Mouse (Mus musculus) hematopoietic stem cell, adult 5-6 weeks (primary cell): ENCODE results near the gene Vmn1r188. TPM values are rescaled to one million over a fixed set of nuclear protein-coding genes. Genes with fewer than 3 reads are reported as not detected.
"Not testable (repeated sequence)": the region's sequence is repeated elsewhere in the genome, so short reads cannot be mapped to it uniquely, and the experiment has no call there.

Experiments
- ATAC-seq, 2 experiments: fragments of 125-278 bp in 1 of 2; replicated peaks in 1 of 2; 2 replicates each; pipeline ENCODE4 v1.8.0; 2016 to 2017; ENCODE audit warnings: inconsistent platforms in 2 of 2, mild to moderate bottlenecking in 2 of 2, moderate number of reproducible peaks in 2 of 2, low read depth in 1 of 2, moderate TSS enrichment in 1 of 2; ENCODE audit not compliant: low FRiP score in 2 of 2, poor library complexity in 2 of 2, severe bottlenecking in 2 of 2, insufficient read depth in 1 of 2, low TSS enrichment in 1 of 2
- total RNA-seq: library from RNA; stranded (forward); fragments of 172-1452, 232-1000 nt; gene quantifications from 2 replicates; pipeline ENCODE4 v1.2.3, GENCODE M21; 2017

Vmn1r188 gene
- not detected in 2 replicates for total RNA-seq

DNA sequence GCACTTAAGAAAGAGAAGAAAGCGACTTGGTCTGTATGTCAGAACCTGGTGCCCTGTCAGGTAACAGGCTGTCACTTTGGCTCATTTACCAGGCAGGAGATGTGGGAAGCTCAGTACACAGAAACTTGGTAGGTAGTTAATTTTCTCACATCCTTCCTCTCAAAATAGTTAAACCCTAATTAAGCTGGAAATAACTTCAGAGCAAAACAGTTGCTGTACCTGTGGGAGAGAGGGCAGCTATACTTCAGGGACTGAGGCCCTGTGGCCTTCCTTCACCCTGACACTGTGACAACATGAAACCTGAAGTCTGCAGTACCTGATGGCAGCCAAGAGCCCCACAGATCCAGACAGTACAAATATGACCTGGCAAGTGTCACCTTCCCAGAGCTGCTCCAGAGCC, at the start of gene Vmn1r188:
Gene Vmn1r188 (plus strand): TSS at position 301 of the 400 bp plus-strand sequence.
- not testable (repeated sequence) for ATAC-seq

DNA sequence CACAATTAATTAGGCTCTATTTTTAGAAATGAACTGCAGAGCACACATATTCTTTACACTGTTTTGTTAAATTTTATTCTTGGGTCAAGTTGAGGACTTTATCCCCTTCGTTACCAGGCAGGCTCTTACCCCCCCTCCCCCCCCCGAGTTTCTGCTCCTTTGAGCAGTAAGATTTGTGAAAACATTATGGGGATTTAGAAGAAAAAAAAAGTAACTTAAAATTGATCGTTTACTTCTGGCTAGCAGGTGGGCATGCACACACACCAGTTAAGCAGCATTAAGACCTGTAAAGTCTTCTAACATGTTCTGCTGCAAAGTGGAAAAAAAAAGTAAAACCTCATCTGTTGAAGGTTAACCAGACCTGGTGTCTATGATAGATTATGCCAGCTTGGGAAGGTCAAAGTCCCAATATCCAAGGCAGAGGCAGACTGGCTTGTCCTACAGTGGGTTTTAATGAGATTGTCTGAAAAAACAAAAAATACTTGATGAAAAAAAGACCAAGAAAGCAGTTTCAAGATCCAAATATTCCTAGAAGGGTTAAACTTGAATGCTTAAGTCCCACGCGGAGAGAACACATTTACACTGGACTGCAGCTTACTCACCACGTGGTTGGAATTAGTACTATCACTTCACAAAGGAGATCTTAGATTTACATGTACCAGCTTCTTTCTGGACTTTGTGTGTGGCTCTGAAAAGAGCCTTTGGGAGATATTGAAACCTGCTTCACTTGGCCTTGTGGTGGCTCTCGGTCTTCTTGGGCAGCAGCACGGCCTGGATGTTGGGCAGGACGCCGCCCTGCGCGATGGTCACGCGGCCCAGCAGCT, 49.6 kb upstream of the Vmn1r188 start:
- ATAC-seq: no peak

DNA sequence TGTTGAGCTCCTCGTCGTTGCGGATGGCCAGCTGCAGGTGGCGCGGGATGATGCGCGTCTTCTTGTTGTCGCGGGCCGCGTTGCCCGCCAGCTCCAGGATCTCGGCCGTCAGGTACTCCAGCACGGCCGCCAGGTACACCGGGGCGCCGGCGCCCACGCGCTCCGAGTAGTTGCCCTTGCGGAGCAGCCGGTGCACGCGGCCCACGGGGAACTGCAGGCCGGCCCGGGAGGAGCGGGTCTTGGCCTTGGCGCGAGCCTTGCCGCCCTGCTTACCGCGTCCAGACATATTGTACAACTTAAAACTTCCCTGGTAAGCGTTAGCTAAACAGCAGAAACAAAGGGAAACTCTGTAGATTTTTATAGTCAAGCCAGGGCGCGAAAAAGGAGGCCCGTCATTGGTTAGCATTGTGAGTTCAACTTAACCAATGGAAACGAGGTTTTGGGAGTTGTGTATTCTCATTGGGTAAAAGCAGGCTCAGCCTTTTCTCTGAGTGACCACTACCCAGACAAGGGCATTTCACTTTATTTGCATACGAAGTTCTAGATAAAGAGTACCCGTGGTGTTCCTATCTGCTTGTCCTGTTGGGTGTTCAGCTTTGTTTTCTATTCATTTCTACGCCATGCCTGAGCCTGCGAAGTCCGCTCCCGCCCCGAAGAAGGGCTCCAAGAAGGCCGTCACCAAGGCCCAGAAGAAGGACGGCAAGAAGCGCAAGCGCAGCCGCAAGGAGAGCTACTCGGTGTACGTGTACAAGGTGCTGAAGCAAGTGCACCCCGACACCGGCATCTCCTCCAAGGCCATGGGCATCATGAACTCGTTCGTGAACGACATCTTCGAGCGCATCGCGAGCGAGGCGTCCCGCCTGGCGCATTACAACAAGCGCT, 48.7 kb upstream of the Vmn1r188 start, which contains the start of the genes Hist1h2ah and Hist1h2bk:
Gene Hist1h2ah (minus strand): TSS at position 302 of the 882 bp plus-strand sequence.
Gene Hist1h2bk (plus strand): TSS at position 604 of the 882 bp plus-strand sequence.
- peak; percentile 95 to 98 for ATAC-seq

DNA sequence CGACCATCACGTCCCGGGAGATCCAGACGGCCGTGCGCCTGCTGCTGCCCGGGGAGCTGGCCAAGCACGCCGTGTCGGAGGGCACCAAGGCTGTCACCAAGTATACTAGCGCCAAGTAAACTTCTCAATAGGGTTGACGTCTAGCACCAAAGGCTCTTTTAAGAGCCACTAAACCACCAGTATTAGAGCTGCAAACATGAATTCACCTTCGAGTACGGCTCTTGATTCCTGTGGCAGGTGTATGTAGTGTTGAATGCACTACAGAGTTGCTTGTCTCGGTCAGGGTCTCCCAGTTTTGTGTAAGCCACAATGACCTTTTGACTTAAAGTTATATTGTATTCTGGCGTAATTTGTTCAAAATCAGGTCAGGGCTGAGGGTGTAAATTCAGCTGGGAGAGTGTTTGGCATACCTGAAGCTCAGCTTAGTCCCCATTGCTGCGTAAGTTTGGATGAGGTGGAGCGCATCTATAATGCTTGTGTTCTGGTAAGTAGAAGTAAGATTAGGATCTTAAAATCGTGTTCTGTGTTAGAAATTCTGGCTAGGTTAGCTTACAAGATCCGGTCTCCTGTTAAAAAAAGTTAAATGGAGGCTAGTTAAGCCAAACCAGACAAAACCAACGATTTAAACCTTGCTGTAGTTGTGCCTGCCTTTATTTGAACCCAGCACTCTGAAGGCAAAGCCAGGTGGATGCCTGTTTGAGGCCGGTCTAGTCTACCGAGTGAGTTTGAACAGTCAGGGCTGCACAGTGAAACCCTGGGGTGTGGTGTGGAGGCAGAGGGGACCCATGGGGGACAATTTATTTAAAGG, 47.9 kb upstream of the Vmn1r188 start:
- ATAC-seq: peak in 1 of 2 experiments; percentile 10; a peak in 1 of 4 replicates

DNA sequence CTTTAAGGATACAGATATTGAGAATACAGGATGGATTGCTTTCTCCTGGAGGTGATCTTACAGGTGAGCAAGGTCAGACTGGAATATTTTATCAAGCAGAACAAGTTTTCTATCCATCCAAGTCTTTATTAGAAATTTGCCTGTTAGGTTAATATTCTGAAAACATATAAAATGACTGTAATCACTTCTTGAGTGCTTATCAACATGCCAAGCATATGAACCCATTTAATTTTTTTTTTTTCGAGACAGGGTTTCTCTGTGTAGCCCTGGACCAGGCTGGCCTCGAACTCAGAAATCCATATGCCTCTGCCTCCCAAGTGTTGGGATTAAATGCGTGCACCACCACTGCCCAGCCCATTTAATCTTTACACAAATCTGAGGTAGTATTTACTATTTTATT, 47.3 kb upstream of the Vmn1r188 start:
- no peak for ATAC-seq

DNA sequence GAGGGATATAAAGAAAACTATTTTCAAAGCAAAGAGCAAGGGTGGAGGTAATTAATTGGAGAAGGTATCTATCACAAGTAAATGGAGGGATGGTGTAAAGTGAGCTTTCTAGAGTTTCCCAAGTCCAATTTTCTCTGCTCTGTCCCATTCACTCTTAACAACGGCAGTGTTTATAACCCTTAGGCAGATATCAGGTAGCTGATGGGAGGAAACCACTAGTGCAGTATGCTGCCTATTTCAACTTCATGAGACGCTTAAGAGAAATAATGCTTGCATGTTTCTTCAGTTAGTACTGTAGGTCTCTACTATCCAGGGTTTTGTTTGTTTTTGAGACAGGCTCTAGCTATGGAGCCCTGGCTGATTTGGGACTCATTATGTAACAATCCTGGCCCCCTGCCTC, 46.8 kb upstream of the Vmn1r188 start:
- ATAC-seq: no peak

DNA sequence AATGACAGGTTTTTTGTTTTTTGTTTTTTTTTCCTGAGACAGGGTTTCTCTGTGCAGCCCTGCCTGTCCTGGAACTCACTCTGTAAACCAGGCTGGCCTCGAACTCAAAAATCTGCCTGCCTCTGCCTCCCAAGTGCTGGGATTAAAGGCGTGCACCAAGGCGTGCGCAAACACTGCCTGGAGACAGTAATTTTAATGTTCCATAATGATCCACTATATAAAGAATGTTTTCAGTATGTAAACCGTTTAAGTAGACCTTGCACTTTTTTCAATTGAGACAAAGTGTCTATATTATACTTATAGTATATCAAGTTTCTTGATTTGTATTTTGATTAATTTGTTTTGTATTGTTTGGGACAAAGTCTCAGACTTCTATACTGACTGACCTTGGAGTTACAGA, 44.9 kb upstream of the Vmn1r188 start:
- no peak for ATAC-seq

DNA sequence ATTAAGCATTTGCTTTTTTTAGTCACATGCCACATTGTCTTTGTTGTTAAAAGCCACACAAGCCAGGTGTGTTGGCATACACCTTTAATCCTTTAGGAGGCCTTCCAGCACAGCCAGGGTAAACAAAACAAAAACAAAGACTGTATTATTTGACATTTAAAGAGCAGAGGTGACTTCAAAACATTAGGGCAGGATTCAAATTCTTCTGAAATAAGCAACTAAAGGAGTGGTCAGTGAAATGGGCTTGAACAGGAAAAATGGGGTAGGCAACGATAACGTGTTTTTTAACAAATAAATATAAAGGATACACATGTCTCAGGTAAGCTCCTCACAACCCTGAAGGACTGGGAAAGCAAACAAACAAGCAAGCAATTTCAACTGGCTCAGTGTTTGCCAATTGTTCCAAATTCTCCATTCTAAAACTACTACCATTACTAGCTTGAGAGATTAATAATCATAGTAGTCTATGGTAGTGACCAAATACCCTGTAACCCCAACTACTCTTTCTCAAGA, 44.2 kb upstream of the Vmn1r188 start:
- ATAC-seq: no peak

DNA sequence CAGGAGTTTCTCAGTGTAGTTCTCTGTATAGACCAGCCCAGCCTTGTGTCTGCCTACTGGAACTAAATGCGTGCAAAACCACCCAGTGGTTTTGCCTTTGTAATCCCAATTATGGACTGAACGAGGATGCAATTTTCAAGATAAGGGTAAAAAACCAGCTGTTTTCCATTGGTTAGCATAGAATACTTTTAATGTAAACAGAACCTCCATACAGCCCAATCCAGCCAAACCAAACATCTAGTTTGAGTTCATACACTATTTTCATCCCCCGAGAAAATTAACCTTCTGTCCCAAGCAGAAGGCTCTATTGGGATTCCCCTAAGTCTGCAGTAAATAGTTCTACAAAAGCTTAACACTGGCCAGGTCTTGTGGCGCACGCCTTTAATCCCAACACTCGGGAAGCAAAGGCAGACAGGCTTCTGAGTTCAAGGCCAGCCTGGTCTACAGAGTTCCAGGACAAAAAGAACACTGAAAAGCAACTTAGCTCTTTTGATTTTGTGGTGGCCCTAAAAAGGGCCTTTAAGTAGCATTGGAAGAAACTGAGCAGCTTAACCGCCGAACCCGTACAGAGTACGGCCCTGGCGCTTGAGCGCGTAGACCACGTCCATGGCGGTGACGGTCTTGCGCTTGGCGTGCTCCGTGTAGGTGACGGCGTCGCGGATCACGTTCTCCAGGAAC, 43.6 kb upstream of the Vmn1r188 start:
- ATAC-seq: 0 out of 4 replicates have a peak, but pooled peaks of 1 of the 2 experiments have one; percentile 11

DNA sequence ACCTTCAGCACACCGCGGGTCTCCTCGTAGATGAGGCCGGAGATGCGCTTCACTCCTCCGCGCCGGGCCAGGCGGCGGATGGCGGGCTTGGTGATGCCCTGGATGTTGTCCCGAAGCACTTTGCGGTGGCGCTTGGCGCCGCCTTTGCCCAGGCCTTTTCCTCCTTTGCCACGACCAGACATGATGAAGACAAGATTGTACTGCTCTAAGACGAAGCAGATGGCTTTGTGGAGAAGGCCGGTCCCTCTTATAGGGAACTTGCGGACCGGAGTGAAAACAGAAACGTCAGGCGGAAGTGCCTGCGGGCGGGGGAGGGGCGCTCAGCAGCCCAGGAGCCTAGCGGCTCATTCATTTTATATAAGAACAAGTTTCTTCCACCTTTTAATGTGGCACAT, 43.1 kb upstream of the Vmn1r188 start, which contains the start of gene Hist1h4i:
Gene Hist1h4i (minus strand): TSS at position 221 of the 395 bp plus-strand sequence.
- ATAC-seq: peak; percentile 57 to 61

DNA sequence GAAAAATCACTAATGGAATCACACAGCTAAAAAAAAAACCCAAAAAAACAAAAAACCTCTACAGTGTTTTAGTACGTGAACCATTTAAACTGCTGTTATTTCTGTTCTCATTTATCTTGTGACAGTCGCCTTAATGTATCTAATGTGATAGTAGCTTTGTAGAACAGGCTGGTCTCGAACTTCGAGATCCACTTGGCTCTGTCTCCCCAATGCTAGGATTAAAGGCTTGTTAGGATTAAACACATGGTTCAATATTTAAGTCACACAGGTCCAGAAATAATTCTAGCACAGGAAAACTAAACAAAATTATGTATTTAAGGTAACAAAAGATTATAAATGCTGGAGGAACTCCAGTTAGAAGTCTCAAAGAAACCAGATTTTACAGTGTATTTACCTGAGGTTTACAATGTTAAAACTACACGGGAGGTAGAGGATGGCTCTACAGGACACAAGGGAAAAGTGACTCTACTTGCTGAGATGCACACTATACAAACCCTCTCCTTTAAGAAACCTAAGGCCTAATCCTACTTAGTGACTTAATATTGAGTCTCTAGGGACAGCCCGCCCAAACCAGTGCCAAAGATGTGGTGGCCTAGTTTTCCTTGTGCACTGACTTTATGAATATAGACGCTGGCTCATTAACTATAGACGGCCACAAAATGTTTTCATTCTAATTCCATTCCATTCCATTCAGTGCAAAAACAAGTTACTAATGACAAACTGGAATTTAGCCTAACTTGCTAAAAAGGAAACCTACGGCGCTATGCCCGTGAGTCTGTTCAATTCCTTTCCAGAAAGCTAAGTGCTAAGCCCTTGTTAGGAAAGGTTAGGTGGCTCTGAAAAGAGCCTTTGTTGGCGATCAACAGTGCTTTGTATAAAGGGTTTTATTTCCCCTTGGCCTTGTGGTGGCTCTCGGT, 42.3 kb upstream of the Vmn1r188 start:
- ATAC-seq: no peak

DNA sequence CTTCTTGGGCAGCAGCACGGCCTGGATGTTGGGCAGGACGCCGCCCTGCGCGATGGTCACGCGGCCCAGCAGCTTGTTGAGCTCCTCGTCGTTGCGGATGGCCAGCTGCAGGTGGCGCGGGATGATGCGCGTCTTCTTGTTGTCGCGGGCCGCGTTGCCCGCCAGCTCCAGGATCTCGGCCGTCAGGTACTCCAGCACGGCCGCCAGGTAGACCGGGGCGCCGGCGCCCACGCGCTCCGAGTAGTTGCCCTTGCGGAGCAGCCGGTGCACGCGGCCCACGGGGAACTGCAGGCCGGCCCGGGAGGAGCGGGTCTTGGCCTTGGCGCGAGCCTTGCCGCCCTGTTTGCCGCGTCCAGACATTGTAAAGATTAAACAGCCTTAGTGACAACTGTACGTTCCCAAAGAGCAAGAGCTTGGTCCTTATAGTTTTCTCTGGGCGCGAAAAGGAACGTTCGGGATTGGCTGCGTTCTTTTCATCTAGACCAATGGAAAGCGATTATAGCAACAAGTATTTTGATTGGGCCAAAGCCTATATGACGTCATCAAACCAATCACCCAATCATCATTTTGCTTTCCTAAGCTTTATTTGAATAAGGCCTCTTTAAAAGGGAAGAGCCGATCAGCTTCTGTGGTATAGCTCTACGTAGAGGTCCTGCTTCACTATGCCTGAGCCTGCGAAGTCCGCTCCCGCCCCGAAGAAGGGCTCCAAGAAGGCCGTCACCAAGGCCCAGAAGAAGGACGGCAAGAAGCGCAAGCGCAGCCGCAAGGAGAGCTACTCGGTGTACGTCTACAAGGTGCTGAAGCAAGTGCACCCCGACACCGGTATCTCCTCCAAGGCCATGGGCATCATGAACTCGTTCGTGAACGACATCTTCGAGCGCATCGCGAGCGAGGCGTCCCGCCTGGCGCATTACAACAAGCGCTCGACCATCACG, 41.4 kb upstream of the Vmn1r188 start, which contains the start of the genes Hist1h2ag and Hist1h2bj:
Gene Hist1h2ag (minus strand): TSS at position 377 of the 935 bp plus-strand sequence.
Gene Hist1h2bj (plus strand): TSS at position 647 of the 935 bp plus-strand sequence.
- ATAC-seq: peak; percentile 79 to 86

DNA sequence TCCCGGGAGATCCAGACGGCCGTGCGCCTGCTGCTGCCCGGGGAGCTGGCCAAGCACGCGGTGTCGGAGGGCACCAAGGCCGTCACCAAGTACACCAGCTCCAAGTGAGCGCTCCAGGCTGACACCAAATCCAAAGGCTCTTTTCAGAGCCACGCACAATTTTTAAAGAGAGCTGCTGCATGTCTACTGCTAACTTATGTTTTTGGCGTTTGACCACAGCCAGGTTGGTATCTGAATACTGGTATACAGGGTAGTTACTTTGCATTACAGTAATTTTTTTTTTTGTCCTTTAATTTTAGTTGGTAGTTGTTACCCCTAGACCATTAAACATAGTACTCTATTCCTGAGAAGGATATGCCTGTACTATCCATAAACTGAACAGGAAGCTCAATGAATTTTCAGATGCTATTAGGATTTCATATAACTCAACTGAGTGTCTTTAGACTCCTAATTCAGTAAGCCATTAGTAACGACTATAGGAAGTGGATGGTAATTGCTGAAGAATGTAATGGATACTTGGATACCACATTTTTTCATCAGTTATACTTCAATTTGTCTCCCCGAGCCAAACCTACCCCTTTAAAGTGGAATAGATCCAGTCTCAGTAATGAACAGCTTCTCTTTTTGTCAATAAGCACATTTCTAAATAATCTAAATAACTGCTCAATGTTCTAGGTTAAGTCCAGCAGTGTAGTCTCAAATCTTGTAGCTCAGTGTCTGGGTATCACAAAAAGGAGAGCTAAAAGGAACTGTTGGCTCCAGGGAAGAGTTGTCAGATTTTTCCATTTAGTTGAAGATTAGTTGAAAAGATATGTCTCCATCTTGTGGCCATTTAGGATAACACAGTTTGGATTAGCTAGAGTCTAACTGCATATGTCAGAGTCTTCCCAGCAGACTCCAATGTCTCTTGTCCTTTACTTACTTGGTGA, 40.5 kb upstream of the Vmn1r188 start:
- no peak for ATAC-seq
